Mouse (Mus musculus): ENCODE results near the gene Ckap2l.

The Ckap2l gene

DNA sequence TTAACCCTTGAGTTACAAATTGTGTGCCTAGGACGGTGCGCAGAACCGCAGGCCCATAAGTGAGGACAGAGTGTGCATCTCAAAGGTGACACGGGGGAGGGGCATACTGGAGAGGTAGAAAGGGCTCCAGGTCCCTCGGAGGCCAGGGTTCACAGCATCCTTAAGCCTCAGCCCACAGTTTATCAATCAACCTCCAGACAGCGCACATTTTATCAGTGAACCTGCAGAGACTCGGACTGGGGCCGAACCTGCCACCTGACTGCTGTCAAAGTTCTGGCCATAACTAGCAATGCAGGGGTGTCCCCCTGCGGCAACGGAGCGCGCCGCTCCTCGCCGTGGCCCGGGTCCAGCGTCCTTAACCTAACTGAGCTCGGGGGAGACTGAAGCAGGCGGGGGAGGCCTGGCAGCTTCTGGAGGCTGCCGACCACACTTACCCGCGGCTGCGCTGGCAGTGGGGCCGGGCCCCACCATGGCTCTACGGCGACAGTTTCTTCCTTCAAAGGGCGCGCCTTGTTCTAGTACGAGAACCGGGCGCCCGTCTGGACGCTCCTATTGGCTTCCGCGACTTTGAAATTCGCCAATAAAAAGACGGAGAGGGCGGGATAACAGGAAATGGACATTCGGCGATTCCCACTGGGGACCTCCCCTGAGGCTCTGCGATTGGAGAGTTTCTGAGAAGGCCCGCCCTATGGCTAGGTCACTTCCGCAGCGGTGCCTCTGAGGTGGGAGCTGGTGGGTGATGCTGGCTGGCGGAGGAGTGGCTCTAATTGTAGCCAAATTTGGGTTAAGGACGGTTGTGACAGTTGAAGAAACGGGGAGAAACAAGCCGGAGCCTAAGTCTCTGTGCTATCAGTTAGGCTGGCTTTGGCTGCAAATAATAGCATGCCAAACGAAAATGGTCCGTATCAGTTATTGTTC lies at the start of gene Ckap2l:
Ckap2l (minus strand) TSS at position 542 of the 918 bp plus-strand sequence.
- DNase-seq (ENCODE audit: low read depth, low spot score), result peak; percentile 98

GRCm38 (mm10) chr2:129338138-129338621 lies 41.2 kb upstream of the Ckap2l start:
- no peak for DNase-seq (ENCODE audit: low read depth, low spot score)

DNA sequence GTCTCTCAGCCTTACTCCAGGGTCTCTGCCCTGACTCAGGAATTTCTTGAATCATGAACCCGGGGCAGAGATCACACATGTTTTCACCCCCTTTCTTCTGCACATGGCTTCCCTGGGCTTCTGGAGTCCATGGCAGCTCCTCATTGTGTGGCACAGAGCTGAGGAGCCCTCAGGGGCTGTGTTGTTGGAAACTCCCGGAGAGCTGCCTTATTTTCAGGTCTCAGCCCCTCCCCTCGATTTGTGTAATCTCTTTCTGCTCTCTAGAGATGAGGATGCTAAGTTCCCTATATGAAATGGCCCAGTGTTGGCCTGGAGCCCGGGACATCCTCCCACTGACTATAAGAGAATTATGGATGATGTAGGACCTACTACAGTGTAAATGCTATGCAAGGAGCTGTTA lies 36.5 kb upstream of the Ckap2l start:
- DNase-seq (ENCODE audit: low read depth, low spot score), result no peak

- no peak for DNase-seq (ENCODE audit: low read depth, low spot score)
Measured at GRCm38 (mm10) chr2:129330540-129330939, 33.5 kb upstream of the Ckap2l start.

DNA sequence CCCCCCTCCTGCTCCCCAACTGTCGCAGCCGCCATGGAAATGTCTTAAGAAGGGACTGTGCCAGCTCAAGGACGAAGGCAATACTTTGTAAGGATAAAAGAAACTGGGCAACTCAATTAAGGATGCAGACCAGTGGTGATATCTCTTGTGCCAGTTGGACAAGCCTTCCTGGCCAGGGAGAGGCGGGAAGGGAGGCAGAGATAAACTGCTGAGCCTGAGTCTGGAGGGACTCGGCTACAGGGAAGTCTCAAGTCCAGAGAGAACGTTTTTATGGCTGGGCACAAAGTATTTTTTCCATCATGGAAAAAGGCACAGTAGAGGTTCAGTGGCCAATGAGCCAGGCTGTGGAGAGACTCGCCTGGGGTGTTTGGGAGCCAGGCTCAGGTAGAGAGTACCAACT lies 33.0 kb upstream of the Ckap2l start:
- no peak for DNase-seq (ENCODE audit: low read depth, low spot score)

DNA sequence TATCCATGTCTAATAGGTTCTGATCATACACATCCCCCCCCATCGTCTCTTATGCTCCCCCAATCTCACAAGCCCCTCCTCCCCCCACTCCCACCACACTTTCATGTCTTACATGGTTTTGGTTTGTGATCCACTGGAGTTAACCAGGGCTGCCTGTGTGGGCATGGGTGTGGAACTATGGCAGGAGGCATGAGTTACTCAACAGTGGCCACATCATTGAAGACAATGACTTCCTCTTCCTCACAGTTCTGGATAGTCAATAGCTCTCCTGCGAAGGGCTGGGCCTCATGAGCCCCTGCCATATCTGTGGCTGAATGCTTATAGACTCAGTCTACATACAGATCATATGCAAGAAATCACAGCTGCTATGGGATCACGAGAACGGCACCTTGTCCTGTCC lies 31.2 kb upstream of the Ckap2l start:
- DNase-seq (ENCODE audit: low read depth, low spot score), result no peak

DNA sequence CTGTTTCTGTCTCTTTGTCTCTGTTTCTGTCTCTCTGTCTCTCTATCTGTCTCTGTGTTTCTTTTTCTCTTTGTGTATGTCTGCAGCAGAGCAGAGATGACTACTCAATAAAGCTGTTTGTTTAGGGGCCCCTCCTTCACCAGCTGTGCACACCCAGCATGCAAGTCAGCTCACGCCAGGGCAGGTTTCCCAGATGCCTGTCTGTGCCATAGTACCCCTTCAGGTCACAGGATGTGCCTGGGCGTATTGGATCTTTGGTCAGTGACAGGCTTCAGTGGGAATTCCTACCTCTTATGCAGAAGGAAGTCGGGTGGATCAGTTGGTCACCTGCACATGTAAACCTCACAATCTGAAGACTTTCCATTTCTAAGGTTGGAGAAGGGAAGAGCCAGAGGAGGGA lies 27.2 kb upstream of the Ckap2l start:
- DNase-seq (ENCODE audit: low read depth, low spot score), result no peak

DNA sequence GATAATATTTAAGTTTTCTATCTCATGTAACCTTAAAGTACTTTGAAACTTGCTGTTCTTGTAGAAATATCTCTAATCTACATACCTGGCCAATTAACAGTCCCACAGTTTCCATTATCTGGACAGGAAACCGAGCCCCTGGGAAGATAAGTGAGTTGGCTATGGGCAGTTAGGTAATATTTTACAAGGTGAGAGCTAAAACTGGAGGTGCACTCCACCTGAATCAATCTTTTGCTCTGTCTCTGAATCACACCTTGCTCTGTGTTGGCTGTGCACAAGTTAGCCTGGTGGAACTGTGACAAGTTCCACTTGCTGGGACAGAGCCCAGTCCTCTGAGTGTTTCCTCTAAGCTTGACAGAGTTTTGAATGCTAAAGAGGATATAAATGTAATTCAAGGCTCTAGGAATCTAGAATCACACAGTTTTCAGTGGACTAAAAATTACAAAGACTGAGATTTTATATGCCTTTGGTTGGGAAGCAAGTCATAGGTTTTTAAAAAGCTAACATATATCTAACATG lies 25.2 kb upstream of the Ckap2l start:
- no peak for DNase-seq (ENCODE audit: low read depth, low spot score)

GRCm38 (mm10) chr2:129320033-129320605 lies 23.1 kb upstream of the Ckap2l start:
- no peak for DNase-seq (ENCODE audit: low read depth, low spot score)

- DNase-seq (ENCODE audit: low read depth, low spot score), result no peak
Measured at GRCm38 (mm10) chr2:129315831-129316230, 18.8 kb upstream of the Ckap2l start.

GRCm38 (mm10) chr2:129314880-129315279 lies 17.9 kb upstream of the Ckap2l start:
- no peak for DNase-seq (ENCODE audit: low read depth, low spot score)

GRCm38 (mm10) chr2:129313934-129314333 lies 16.9 kb upstream of the Ckap2l start:
- DNase-seq (ENCODE audit: low read depth, low spot score), result no peak

DNA sequence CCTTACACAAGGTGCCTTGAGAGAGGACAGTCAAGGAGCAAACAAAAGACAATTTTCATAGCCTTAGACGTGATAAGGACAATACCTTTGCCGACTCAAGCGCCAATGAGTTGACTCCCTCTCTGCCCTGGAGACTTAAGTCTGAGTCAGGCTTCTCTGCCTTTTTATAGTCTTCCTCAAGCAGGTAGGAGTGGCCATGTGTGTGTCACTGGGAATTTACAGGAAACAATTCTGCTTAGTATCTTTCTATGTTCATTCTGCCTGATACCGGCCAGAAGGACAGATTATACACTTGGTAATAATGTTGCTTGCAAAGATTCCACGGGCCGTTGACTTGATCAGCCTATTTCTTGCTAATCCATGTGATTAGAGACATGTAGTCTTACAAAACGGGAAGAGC lies 12.8 kb upstream of the Ckap2l start, which contains the start of gene Il1a:
Il1a (minus strand) TSS at position 137 of the 400 bp plus-strand sequence.
- no peak for DNase-seq (ENCODE audit: low read depth, low spot score)

DNA sequence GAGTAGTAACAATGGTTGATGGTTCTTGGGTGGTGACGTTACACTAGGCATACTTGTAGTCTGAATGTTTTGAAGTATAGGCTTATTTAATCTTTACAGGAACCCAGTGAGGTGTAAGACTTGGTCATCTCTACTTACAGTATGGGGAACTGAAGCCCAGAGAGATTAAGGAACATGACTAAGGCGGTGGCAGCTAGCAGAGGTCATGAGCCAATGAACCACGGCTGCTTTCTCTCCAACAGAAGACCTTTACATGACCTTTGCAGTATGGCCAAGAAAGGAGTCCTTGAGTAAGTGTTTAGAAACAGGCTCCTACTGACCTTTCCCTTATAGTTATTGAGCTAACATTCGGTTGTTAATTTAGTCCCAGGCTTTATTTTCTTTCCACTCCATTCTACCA lies 9.0 kb upstream of the Ckap2l start:
- DNase-seq (ENCODE audit: low read depth, low spot score), result no peak

DNA sequence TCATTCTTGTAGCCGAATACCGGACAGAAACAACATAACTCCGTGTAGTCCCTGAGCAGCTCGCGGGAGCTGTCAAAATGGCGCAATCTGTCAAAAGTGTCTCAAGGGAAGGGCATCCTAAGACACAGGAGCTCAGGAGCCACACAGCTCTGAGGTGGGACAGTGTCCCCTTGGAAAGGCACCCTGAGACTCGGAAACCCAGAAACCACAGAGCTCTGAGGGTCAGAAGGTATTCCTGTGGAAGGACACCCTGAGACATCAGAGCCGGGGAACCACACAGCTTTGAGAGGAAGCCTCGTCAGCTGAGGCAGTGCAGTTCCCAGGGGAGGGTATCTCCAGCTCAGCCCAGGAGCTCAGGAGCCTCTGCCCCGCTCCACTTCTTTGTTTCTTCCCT lies 574 bp upstream of the Ckap2l start:
- DNase-seq (ENCODE audit: low read depth, low spot score), result no peak

- peak; percentile 29 for DNase-seq (ENCODE audit: low read depth, low spot score)
Measured at GRCm38 (mm10) chr2:129296086-129296485, 926 bp downstream of the Ckap2l start.

DNA sequence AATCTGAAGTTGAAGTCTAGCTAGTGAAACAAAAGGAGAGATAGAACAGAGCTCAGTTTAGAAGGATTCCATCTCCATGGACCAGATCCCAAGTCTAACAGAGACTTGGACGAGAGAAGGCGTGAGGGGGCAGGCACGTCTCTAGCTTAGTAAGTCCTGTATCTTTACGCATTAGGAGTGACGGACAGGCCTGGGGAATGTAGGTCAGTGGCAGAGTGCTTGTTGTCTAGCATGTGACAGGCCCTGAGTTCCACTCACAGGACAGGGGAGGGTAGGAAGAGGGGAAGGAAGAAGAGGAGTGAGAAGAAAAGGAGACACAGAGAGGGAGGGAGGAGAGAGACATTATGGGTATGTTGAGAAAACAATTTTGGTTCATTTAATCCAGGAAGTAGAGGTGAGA lies 1.9 kb downstream of the Ckap2l start:
- no peak for DNase-seq (ENCODE audit: low read depth, low spot score)

DNA sequence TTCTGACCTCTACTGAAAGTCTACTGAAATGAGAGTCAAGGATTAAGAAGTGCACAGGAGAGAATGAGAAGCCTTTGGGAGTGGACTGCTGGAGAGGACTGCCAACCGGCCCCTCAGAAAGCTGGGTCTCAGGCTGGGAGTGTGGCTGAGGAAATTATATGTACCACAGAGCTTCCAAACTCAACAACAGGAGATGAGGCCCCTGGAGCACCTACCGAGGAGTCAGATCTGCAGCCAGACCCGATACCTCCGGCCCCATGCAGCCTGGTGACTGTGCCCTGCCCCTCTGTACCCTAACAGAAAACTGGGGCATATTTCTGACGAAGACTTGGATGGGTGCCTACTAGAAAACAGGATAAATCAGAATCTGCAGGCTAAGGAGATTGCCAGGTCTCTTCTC lies 23.2 kb downstream of the Ckap2l start:
- no peak for DNase-seq (ENCODE audit: low read depth, low spot score)

DNA sequence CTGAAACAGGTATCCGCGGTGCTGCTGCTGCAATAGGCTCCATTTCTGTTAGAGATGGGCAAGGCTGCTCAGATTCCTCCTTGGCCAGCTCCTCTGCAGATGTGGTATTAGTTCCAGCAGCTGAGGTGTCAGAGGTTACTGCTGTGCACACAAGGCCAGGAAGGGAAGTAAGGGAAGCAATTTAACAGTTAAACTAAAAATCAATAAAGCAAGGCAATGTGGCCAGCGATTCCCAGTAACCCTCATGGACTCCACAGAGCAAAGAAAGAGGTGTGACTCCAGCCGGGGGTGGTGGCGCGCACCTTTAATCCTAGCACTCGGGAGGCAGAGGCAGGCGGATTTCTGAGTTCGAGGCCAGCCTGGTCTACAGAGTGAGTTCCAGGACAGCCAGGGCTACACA lies 26.4 kb downstream of the Ckap2l start:
- DNase-seq (ENCODE audit: low read depth, low spot score), result no peak

GRCm38 (mm10) chr2:129269986-129270385 lies 27.0 kb downstream of the Ckap2l start:
- no peak for DNase-seq (ENCODE audit: low read depth, low spot score)

DNA sequence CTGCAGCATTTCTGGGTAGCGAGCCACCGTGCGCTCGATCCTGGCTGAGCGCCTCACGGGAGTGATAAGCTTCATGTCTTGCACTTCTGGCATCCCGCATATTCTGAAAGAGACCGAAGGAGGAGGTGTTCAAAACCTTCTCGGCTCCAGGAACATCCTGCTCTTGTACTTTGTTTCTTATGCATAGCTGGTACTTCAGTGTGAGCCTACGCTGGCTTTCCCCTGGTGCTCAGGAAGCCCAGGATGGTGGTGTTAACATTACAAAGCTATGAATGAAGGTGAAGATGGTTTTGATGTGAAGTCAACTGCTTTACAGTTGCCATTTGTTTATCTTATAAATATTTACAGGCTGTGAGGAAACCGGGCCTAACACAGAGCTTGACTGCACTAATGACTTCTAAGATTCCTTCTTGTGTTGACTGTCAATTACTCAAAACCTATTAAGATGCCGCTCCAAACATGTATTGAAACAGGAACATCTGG lies 27.8 kb downstream of the Ckap2l start:
- no peak for DNase-seq (ENCODE audit: low read depth, low spot score)

DNA sequence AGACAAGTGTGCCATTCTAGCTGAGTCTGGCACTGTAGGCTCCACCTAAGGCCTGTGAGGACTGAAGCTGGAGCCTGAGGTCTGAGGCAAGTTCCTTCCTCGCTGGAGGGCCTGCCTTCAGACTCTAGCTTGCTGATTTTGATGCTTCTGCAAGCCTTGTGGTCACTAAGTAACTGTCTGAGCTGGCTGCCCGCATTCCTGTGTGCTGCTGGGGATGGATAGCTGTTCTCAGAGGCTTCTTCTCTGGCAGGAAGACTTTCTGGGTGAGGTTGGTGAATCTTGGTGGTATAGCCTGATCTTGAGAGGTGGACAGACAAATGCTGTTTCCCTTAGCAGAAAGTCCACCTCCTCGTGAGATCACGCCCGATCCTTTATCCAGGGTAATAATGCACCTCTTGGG lies 29.3 kb downstream of the Ckap2l start:
- no peak for DNase-seq (ENCODE audit: low read depth, low spot score)

- DNase-seq (ENCODE audit: low read depth, low spot score), result no peak
Measured at GRCm38 (mm10) chr2:129265316-129265715, 31.7 kb downstream of the Ckap2l start.
